Mouse (Mus musculus): ENCODE measurements at regions not wholly inside any gene's neighbourhood (a gene's known extent, or its start where the extent isn't known, plus 50 kb on each side); places are given as distances from the start of the nearest gene placed in this dataset.

DNA sequence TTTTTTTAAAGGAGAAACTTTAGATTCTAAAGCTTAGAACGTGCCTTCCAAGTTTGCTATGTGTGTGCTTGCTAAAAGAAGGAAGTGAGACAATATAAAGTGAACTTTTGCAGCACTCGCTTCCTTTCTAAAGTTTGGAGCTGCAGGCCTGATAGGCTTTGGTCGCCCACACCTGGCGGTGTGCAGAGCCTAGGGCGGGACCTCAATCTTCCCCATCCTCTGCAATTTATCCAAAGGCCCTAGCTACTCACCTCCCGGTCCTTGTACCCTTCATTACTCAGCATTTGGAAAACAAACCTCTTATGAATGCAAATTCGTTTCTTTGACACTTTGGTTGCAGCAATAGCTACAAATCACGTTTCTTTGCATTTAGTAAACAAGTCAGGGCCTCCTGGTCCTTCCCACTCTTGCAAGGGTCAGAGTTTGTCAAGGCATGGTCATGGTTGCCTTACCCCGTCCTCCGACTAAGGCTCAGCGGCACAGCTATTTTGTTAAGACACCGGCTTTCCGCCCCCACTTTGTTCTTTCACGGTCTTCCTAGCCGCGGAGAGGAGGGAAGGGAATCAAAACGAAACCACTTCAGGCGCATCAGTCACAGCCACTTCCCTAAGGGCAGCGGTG lies 76.6 kb downstream of the Kcnrg start (continued):
- TF ChIP-seq ELF1 (IDR thresholded peaks at IDR 0.05; ENCODE audit: low read depth, low read length) (peak; percentile 14; the same call in 1 of the 2 replicates), SIN3A (IDR thresholded peaks at IDR 0.05; ENCODE audit: low read length) (no peak; the same call in none of the 2 replicates), MEF2A (IDR thresholded peaks at IDR 0.05; ENCODE audit: borderline replicate concordance, low read depth, low read length) (no peak), TBP (conservative IDR thresholded peaks at IDR 0.05; ENCODE audit: low read depth, low read length) (0 out of 2 replicates have a peak, but pooled peaks have one; percentile 35), CHD1 (IDR thresholded peaks at IDR 0.05; ENCODE audit: low read depth, low read length) (no peak), CHD2 (IDR thresholded peaks at IDR 0.05; ENCODE audit: low read length) (0 out of 2 replicates have a peak, but pooled peaks have one; percentile 4), POLR2A (IDR thresholded peaks at IDR 0.05; ENCODE audit: low read depth, low read length) (no peak; the same call in 1 of the 2 replicates), IRF4 (IDR thresholded peaks at IDR 0.05; ENCODE audit: low read depth, low read length) (peak; percentile 32), USF1 (IDR thresholded peaks at IDR 0.05; ENCODE audit: low read depth, low read length) (no peak)

DNA sequence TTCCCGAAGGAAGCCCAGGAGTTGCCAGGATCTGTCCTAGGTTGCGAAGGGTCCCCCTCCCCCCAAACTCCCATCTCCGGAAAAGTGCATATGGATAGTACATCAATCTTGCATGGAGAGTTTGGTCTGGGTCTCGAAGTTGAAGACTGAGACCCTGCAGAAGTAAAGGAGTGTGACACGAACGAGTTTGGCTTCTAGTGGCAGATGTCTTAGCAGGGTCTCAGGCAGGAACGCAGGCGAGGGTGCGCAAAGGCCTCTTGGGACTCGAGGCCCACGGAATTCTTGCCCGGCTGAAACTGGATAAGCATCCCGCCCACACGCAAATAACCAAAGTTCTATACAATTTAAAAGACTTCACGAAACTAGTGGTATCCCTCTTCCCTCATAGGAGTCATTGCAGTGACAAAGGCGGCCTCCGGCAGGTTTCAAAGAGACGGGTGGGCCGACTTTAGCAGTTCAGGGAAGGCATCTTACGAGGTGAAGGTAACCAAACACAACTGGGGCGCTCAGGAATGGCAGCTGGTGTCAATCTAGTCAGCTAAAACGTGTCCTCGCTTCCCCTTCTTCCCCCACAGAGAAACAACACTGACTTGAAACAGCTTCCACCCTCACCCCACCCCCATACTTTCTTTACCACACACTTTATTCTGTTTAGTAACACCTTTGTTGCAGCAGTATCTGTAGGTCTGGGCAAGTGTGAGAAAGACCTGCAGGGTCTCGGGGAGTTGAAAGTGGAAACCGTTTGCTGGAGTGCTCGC lies 77.4 kb downstream of the Kcnrg start:
- Histone ChIP-seq H3K9me3 (replicated peaks; ENCODE audit: low read length) (peaks cover 8% of the 10 kb centered on the region), H3K4me2 (ENCODE audit: insufficient read depth, low read depth, poor library complexity, severe bottlenecking) (peak overlapping the region; percentile 74), H3K79me2 (replicated peaks; ENCODE audit: control insufficient read depth, extremely low read depth, insufficient read depth, poor library complexity, severe bottlenecking) (no peaks in the 10 kb centered on the region), H3K4me3 (replicated peaks in 1 of 3; ENCODE audit: low read depth in 2 of 3, low read length in 2 of 3, poor library complexity in 1 of 3) (peak overlapping the region; percentile 26 to 68 (median 47)), H3K27ac (ENCODE audit: insufficient read depth, low read depth) (peak overlapping the region; percentile 81), H3K9ac (ENCODE audit: insufficient read depth, low read depth) (peak overlapping the region; percentile 85), H3K27me3 (replicated peaks) (peaks cover 20% of the 10 kb centered on the region), H3K36me3 (replicated peaks in 1 of 2; ENCODE audit: control insufficient read depth in 1 of 2, insufficient read depth in 1 of 2, low read length in 1 of 2) (no peaks in the 10 kb centered on the region), H3K4me1 (ENCODE audit: control insufficient read depth in 1 of 2, insufficient read depth in 2 of 2) (peaks cover 8 to 37% of the 10 kb centered on the region in 2 experiments)
- TF ChIP-seq SMC3 (IDR thresholded peaks at IDR 0.05; ENCODE audit: low read depth, low read length) (no peak), MAFK (IDR thresholded peaks at IDR 0.05; ENCODE audit: insufficient replicate concordance, low read length) (no peak), USF2 (conservative IDR thresholded peaks at IDR 0.05; ENCODE audit: low read depth, low read length) (no peak), CHD2 (IDR thresholded peaks at IDR 0.05; ENCODE audit: low read length) (peak; percentile 66; the same call in 1 of the 2 replicates), SIN3A (IDR thresholded peaks at IDR 0.05; ENCODE audit: low read length) (0 out of 2 replicates have a peak, but pooled peaks have one; percentile 14), ZNF384 (IDR thresholded peaks at IDR 0.05; ENCODE audit: low read depth, low read length) (no peak), CHD1 (IDR thresholded peaks at IDR 0.05; ENCODE audit: low read depth, low read length) (peak; percentile 20; the same call in 1 of the 2 replicates)
- dilution Hi-C loops (cut with MboI; ENCODE audit: extremely low pct_ligation_motif_present, extremely low pct_unique_long_range_greater_than_20kb, low sequenced_read_pairs), result no loop called here
- in situ Hi-C loops (cut with MboI; ENCODE audit: low pct_ligation_motif_present, low pct_unique_long_range_greater_than_20kb, low sequenced_read_pairs), result loop anchor here (5.0 kb wide), 1 partner anchor 37 kb away; no protein-coding TSS in a partner anchor
- peak; percentile 21 for DNase-seq (ENCODE audit: extremely low read depth)

DNA sequence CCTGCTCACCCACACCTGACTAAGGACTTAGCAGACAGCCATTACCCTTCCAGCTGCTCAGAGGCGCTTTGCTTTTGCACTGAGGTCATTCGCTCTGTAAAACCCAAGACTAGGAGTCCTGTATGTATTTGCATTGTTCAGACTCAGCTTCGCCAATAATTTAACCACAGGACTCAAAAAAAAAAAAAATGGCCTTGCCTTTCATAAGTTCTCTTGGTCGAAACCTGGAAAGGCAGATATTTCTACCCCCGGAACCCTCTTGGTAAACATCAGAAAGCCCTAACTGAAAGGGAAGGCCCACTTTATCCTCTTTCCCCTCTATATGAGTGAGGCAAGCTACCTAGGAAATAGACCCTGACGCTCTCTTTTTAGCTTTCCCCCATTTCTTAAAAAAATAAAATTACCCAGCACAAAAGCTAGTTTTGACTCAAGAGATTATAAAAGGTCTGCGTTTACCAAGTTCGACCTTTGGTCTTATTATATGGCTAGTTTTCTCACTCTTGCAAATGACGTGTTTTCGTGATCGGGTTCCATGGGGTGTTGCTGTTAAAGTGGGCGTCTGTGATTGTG lies 78.1 kb downstream of the Kcnrg start:
- DNase-seq (ENCODE audit: extremely low read depth), result peak; percentile 37
- in situ Hi-C loops (cut with MboI; ENCODE audit: low pct_ligation_motif_present, low pct_unique_long_range_greater_than_20kb, low sequenced_read_pairs), result no loop called here
- H3K27ac ChIP-seq (ENCODE audit: insufficient read depth, low read depth), result peak overlapping the region; percentile 81
- H3K4me1 ChIP-seq (ENCODE audit: control insufficient read depth in 1 of 2, insufficient read depth in 2 of 2), result peaks cover 6 to 37% of the 10 kb centered on the region in 2 experiments
- dilution Hi-C loops (cut with MboI; ENCODE audit: extremely low pct_ligation_motif_present, extremely low pct_unique_long_range_greater_than_20kb, low sequenced_read_pairs), result no loop called here
- peaks cover 20% of the 10 kb centered on the region for H3K27me3 ChIP-seq (replicated peaks)
- H3K4me2 ChIP-seq (ENCODE audit: insufficient read depth, low read depth, poor library complexity, severe bottlenecking), result peak overlapping the region; percentile 74
- no peaks in the 10 kb centered on the region for H3K79me2 ChIP-seq (replicated peaks; ENCODE audit: control insufficient read depth, extremely low read depth, insufficient read depth, poor library complexity, severe bottlenecking)
- H3K4me3 ChIP-seq (replicated peaks in 1 of 3; ENCODE audit: low read depth in 2 of 3, low read length in 2 of 3, poor library complexity in 1 of 3), result no peak overlapping the region
- peaks cover 8% of the 10 kb centered on the region for H3K9me3 ChIP-seq (replicated peaks; ENCODE audit: low read length)
- H3K36me3 ChIP-seq (replicated peaks in 1 of 2; ENCODE audit: control insufficient read depth in 1 of 2, insufficient read depth in 1 of 2, low read length in 1 of 2), result no peaks in the 10 kb centered on the region
- H3K9ac ChIP-seq (ENCODE audit: insufficient read depth, low read depth), result peak overlapping the region; percentile 85
- TF ChIP-seq UBTF (IDR thresholded peaks at IDR 0.05; ENCODE audit: low read depth, low read length) (no peak), HCFC1 (IDR thresholded peaks at IDR 0.05; ENCODE audit: low read depth, low read length) (no peak), NRF1 (IDR thresholded peaks at IDR 0.05; ENCODE audit: low read depth, low read length) (no peak), ZMIZ1 (IDR thresholded peaks at IDR 0.05; ENCODE audit: low read depth, low read length) (no peak; the same call in 1 of the 2 replicates), PAX5 (IDR thresholded peaks at IDR 0.05; ENCODE audit: low read length) (no peak), ZNF384 (IDR thresholded peaks at IDR 0.05; ENCODE audit: low read depth, low read length) (peak; percentile 90), MXI1 (IDR thresholded peaks at IDR 0.05; ENCODE audit: low read depth, low read length) (no peak), E2F4 (IDR thresholded peaks at IDR 0.05; ENCODE audit: insufficient replicate concordance, low read depth, low read length) (no peak), CHD1 (IDR thresholded peaks at IDR 0.05; ENCODE audit: low read depth, low read length) (no peak), IRF4 (IDR thresholded peaks at IDR 0.05; ENCODE audit: low read depth, low read length) (no peak; the same call in 1 of the 2 replicates), EP300 (IDR thresholded peaks at IDR 0.05; ENCODE audit: low read length) (0 out of 2 replicates have a peak, but pooled peaks have one; percentile 14), POLR2A (IDR thresholded peaks at IDR 0.05; ENCODE audit: low read depth, low read length) (peak; percentile 39; the same call in 1 of the 2 replicates), CHD2 (IDR thresholded peaks at IDR 0.05; ENCODE audit: low read length) (no peak), JUN (IDR thresholded peaks at IDR 0.05; ENCODE audit: insufficient read depth, low read depth, low read length) (peak; percentile 12; the same call in 1 of the 2 replicates), TCF12 (IDR thresholded peaks at IDR 0.05; ENCODE audit: low read depth, low read length) (0 out of 2 replicates have a peak, but pooled peaks have one; percentile 20), NELFE (IDR thresholded peaks at IDR 0.05; ENCODE audit: low read depth, low read length) (no peak), TBP (conservative IDR thresholded peaks at IDR 0.05; ENCODE audit: low read depth, low read length) (0 out of 2 replicates have a peak, but pooled peaks have one; percentile 46)

Measured in CH12.LX (cell line).